Mouse (Mus musculus) heart, adult 11 months (tissue): ENCODE data around the gene Ano4.
A peak's percentile ranks its signal among the peaks of the same experiment; 100 is the strongest.

Experiments used
- DNase-seq: peaks from one replicate; pipeline ENCODE4 v3.0.0; 2022

Ano4 gene

DNA sequence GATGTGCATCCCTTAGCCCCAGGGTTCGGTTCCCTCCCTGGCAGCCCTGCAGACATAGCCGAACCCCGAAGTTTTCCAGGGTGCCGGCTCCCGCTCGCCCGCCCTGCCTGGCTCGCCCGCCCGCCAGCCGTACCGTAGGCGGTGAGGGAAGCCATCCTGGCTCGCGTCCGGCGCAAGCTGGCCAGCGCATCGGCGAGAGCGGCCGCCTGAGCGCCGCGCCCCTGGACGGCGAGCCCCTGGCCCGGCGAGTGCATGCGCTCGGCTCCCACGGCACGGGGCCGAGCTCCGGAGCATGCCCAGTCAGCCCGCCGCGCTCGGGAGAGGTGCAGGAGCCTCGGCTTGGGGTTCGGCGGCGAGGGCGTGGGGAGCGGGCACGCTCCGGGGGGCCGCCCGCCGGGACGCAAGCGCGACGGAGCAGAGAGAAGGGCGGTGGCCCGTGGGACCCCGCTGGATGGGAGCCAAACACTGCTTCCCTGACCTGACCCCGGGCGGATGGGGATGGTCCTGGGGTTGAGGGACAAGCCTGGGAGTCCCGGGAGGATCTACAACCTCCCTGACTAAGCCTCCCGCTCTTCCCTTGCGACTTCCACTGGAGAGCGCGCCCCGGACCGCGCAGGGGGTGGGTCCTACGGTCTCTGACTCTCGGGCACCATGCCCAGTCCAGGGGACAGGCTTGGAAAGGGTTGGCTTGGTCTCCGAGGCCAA lies at the start of gene Ano4:
TSS of gene Ano4 (minus strand) at position 272 of the 705 bp plus-strand sequence.
- peak; percentile 96 for DNase-seq

DNA sequence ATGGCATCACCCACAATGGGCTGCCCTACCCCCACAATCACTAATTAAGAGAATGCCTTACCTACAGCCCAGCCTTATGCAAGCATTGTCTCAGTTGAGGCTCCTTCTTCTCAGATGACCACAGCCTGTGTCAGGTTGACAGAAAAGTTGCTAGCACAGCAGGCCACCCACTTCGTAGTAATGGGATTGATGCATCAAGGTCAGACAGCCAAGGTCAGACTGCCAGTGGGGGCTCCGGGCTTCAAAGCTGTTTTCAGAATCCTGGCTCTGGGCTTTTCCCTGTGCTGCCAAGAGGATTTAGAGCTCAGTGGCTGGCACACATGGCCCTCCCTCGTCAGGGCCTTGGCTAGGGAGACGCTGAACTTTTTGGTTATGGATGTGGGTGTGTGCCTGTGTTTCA lies 48.1 kb upstream of the Ano4 start:
- peak; percentile 42 for DNase-seq

- peak; percentile 30 for DNase-seq
These were observed 47.1 kb upstream of the Ano4 start for GRCm38 (mm10) chr10:89391571-89392163.

DNA sequence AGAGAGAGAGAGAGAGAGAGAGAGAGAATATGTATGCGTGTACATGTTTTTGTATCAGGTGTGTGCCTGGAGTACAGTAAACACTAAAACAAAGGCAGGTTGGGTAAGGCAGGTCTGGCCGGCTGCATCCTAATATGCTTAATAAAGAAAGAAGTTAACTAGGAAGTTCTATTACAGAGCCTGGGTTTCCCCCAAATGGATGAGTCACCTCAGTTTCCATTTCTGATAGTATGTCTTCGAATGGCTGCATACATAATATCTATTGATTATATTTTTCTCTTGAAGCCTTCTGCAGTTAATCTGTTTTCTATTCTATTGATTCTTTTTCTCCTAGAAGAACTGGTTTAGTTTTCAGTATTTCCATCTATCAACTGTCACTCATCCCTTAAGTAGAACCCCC lies 41.9 kb upstream of the Ano4 start:
- no peak for DNase-seq

DNA sequence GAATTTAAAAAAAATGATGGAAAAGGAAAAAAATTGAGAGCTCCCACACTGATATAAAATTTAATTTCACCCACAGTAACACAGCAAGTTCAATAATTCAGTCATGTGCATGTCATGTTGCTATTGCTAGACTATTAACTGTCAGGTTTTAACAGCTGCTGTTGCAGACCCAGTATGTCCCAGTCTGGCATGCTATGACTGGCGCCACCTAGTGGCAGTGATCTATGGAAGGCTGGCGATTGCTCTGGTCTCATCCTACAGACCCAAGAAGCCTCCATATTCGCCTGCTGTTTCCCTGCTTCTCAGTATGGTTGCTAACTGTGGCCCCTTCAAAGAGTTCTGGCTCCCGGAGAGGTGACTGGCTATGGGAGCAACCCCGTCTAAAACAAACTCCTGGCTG lies 38.9 kb upstream of the Ano4 start:
- DNase-seq = peak; percentile 94

DNA sequence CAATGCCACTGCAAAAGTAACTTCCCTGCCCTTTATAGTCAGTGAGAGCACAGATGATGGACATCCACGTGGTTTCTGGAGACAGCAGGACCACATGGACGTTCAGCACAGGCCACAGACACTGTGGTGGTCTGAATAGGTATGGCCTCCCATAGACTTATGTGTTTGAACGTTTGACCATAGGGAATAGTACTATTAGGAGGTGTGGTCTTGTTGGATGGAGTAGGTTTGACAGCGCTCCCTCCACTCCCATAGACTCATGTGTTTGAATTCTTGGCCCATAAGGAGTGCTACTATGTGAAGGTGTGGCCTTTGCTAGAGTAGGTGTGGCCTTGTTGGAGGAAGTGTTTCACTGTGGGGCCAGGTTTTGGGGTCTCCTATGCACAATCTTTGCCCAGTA lies 33.2 kb upstream of the Ano4 start:
- peak; percentile 74 for DNase-seq

DNA sequence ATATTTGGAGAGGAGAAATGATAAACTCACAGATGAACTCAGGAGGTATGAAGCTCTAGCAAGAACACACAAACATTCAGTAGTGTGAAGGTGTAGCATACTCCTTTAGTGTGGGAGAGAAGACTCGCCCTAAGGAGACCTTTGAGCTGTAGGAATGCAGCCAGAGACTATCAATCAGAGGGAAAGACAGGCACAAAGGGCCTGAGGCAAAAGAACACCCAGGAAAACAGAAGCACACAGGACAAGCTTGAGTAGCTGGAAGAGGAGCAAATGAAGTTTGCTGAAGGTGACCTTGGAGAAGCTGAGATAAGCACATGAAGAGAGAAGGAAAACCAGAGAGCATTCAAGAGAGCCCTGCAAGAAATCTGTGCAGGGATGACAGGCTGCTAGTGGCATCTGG lies 25.5 kb upstream of the Ano4 start:
- peak; percentile 42 for DNase-seq

DNA sequence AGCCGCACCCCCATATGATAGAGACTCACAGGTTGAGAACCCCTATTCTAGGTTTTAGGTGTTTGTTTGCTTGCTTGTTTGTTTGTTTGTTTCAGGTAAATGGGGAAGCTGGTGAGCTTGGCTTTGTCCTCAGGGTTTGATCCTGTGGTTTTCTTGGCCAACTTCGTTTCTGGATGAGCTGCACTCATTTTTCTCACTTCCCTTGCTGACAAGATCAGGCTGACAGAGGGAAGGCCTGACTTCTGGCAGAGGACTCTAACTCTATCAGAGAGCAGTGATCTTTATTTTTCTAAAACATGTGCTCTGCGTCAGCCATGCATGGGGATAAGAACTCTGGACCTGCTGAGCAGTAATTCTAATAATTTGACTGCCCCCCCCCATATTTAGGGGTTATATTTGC lies 14.4 kb upstream of the Ano4 start:
- peak; percentile 18 for DNase-seq

DNA sequence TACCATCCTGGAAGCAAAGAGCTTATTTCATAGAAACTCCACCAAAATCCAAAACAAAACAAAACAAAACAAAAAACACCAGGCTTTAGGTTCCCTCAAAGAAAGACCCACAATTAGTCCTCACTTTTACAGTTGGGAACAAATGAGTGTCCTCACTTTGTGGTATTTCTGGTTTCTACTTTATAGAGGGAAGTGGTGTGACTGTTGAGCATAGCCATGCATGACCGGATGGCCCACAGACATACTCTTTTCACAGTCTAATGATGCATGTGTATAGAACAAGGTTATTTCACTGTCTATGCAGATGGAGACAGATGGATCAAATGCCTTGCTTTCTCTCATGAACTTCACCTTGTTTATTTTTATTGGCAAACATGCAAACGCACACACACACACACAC lies 10.1 kb upstream of the Ano4 start:
- DNase-seq = no peak

DNA sequence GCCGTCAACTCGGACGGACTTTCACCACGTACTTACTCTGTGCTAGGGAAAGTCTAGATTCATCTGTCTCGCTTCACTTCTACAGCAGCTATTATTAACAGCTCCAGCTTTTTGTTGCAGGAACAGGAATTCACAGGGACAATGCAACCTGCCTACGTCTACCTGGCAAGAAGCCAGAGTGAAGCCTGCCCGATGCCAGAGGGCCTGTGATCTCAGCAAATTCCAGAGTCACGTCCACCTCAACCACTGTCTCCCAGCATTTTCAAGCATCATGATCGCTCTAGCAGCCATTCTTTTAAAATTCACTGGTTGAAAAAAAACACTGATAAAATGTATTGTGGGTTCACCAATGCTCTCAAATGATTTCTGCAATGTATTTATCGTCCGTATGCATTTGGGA lies 6.9 kb upstream of the Ano4 start:
- peak; percentile 62 for DNase-seq

GRCm38 (mm10) chr10:89345606-89346005 lies 1.0 kb upstream of the Ano4 start:
- peak; percentile 82 for DNase-seq

- DNase-seq = no peak
These were observed 603 bp upstream of the Ano4 start for GRCm38 (mm10) chr10:89345196-89345533.

GRCm38 (mm10) chr10:89344132-89344490 lies 451 bp downstream of the Ano4 start:
- no peak for DNase-seq

DNA sequence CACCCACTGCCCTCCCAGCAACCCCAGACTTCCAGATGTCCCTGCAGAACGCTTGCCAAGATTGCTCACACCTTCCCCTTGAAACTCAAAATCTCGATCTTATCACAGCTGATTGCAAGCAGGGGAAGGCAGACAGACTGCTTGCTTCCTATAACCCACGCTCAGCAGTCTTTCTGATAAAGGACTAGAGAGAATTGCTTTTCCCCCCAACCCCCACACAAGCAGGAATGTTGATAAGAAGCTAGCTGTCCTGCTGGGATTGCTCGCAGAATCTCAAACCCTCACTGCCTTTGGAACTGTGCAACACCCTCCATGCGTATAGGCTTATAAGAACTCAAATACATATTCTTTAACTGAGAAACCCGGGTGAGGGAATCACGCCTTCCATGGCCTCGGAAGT lies 846 bp downstream of the Ano4 start:
- peak; percentile 71 for DNase-seq

- DNase-seq = no peak
These were observed 14.3 kb downstream of the Ano4 start for GRCm38 (mm10) chr10:89330261-89330660.

DNA sequence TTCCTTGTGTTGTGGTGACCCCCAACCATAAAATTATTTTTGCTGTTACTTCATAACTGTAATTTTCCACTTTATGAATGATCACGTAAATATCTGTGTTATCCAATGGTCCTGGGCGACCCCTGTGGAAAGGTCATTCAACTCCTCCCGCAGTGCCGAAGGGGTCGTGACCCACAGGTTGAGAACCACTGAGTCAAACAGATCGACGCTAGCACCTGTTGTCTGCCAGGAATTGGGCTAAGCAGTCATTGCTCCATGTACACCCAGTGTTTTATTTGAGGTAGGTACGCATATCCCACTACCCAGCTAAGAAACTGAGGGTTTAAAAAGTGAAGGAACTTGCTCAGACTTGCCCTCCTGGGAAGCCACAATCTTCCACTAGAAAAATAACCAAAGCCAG lies 14.8 kb downstream of the Ano4 start:
- DNase-seq = peak; percentile 68

DNA sequence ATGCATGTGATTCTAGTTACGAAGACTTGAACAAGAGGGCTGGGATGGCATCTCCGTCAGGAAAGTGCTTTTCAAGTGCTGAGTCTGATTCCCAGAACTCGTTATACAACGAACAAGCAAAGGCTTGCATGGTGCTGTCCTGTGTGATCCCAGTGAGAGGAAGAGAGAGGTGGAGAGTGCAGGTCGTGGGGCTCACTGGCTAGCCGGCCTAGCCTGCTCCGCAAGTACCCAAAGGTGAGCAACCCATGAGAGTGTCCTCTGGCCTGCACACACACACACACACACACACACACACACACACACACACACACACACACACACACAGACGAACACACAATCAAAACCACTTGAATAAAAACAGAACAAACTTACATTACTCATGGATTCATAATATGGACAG lies 15.7 kb downstream of the Ano4 start:
- DNase-seq = peak; percentile 27

GRCm38 (mm10) chr10:89327004-89327511 lies 17.5 kb downstream of the Ano4 start:
- DNase-seq = peak; percentile 81

DNA sequence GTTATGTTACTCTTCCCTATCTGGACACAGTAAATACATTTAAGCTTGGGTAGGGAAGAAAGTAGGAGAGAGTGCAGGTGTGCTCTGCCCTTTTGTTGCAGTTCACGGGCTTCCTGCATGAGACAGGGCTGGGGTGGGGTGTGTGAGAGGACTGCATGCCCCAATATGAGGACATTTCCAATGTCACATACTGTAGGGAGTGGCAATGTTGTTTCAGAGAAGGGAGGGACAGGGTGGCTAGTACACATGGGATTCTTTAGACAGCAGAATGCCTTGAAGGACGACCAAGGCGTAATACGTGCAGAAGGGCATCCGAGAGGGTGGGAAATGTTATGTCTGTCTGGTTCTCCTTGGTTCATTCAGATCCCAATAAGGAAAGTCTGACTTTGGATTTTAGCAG lies 18.2 kb downstream of the Ano4 start:
- peak; percentile 37 for DNase-seq

DNA sequence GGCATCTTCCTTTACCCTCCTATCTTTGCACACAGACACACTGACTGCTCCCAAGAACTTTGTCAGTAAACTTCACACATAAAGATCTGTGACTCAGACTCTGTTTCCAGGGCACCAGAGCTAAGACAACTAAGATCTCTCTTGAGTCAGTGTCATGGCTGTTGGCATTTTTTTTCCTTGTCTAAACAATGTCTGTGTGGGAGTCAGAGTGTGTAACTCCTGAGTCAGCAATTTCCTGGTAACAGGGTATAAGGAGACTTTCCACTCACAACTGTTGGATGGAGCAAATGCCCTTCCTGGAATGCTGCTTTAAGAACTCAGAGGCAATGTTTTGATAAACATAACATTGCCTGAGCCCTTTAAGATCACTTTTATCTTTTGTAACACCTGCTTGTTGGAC lies 37.0 kb downstream of the Ano4 start:
- no peak for DNase-seq

DNA sequence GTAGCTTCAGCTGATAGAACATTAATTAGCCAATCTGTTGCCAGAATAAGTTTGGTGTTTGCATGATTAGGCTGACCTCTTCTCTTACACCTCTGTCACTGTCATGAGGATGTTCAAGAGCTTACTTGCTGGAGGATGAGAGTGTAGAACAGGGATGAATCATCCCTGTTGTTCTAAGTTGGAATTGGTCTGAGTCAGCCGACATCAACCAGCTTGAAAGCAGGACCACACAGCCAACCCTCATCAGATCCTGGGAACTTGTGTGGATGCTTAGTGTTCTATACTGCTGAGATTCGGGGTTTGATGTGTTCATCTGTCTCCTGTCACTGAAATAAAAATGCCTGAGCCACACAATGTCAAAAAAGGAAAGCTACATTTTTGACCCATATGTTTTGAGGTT lies 44.2 kb downstream of the Ano4 start:
- peak; percentile 73 for DNase-seq

DNA sequence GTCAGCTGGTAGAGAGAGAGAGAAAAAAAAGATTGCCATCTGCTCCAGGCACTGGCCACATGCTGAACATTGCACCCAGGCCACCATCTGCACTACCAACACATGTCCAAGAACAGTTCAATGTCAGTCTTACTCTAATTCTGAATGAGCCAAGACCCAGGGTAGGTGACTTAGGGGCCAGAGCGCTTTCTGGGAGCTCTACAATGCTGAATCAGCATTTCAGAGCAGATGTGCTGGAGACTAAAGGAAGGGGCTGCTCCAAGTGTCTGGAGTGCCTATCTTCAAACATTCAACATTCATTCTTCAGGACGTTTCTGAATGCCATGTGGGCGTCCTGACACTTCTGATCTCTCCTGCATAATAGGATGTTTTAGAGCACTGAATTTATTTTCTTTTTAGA lies 51.8 kb downstream of the Ano4 start:
- peak; percentile 61 for DNase-seq

GRCm38 (mm10) chr10:89290698-89291097 lies 53.9 kb downstream of the Ano4 start:
- peak; percentile 74 for DNase-seq

- no peak for DNase-seq
These were observed 55.3 kb downstream of the Ano4 start for GRCm38 (mm10) chr10:89289290-89289689.

DNA sequence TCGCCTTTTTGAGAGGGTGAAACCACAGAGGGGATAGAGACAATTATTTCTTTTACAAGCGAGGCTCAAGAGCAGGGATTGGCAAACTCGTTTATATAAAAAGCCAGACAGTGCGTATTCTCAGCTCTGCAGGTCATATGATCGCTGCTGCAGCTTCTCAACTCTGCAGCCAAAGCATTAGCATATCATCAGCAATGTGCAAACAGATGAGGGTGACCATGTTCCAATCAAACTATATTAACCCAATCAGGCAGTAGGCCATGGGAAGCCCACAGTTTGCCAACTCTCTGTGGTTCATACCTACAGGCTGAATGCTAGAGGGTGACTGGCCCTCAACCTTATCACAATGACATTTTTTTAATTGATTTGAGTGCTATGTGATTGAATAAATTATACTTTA lies 64.2 kb downstream of the Ano4 start:
- DNase-seq = peak; percentile 58
